Mouse (Mus musculus) activated CD4-positive, CD25-positive, alpha-beta regulatory T cell, adult 4 months (primary cell): ENCODE results near the gene Med13l. TPM values are rescaled to one million over a fixed set of nuclear protein-coding genes. Genes with fewer than 3 reads are reported as not detected.
"Not testable (repeated sequence)": the region's sequence is repeated elsewhere in the genome, so short reads cannot be mapped to it uniquely, and the experiment has no call there.

Experiments
- ATAC-seq: one replicate; pipeline ENCODE4 v1.8.0; 2017
- polyA plus RNA-seq, 2 experiments: library from polyadenylated mRNA; unstranded; fragments of 100-300 nt; shearing (Covaris generic); gene quantifications; one replicate each; pipeline ENCODE4 v1.2.1; 2017

Gene Med13l
- polyA plus RNA-seq, 2 experiments from 2014 or later, result 14.6 to 17.4 TPM

DNA sequence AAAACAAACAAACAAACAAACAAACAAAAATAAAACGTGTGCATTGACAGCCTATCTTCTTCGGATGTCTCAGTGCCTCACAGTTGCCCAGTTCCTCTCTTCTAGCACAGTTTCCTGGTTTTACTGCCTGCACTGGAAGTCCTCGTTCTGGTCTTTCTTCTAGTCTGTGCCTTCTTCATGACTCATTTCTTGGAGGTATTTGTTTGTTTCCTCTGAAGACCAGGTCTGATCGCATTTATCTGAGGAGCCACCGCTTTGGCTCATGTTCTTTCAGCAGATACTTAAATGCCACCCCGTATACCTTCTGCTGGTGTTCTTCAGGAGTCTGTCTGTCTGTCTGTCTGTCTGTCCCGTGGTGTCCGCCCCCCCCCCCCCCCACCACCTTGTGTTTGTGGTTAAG is 72.6 kb downstream of the Med13l start:
- no peak for ATAC-seq

DNA sequence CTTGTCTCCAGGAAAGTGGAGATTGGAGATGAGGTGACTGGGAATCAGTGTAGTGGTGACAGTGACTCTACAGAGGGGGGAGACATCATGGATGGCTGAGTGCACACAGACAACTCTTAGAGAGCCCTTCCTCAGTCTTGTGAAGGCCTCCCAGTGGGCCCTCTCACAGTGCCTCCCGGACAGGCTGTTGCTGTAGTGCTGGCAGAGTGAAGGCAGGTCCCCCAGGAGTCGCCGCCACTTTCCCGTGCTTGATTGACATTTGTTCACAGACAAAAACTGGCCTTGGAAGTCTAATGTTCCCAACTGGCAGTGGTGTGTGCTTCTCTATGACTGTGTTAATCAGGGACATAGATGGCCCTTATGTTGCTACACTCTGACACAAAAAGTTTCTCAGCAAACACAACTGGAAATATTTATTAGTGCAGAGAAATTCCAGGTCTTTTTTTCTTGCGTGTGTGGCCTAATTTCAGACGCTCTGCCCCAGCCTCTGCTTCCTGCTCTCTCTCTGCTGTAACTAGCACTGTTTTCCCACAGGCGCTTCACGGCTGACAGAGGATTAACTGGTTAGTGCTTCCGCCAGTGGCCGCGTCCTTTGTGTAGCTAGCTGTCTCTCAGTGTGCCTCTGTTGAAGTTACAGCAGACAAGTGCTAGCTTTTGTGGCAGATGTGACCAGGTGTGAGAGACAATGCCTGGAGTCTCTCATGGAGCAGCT is 75.2 kb downstream of the Med13l start:
- no peak for ATAC-seq

- ATAC-seq, result no peak
These were observed 76.2 kb downstream of the Med13l start for GRCm38 (mm10) chr5:118636399-118637369.

DNA sequence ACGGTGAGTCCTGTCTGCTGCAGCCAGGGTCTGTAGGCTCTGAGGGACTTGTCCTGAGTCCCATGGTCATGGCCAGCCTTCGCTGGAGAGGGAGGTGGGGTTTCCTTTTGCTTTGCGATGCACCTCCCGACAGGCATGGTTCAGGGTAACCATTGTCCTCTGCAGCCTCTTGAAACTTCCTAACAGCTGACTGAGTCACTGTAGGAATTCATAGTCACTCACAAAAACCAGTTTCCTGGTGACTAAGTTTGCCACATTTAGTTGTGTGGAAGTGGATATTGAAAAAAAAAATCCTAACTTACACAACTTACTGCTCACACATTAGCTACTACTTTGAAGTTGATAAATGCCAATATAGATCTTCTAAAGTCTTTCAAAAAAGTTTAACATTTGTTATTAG is 77.5 kb downstream of the Med13l start:
- no peak for ATAC-seq

- no peak for ATAC-seq
These were observed 78.1 kb downstream of the Med13l start for GRCm38 (mm10) chr5:118638534-118639109.

- no peak for ATAC-seq
These were observed 78.7 kb downstream of the Med13l start for GRCm38 (mm10) chr5:118639117-118639707.

GRCm38 (mm10) chr5:118644041-118644440 is 83.6 kb downstream of the Med13l start:
- ATAC-seq, result no peak

- ATAC-seq, result no peak
These were observed 84.0 kb downstream of the Med13l start for GRCm38 (mm10) chr5:118644511-118644910.

DNA sequence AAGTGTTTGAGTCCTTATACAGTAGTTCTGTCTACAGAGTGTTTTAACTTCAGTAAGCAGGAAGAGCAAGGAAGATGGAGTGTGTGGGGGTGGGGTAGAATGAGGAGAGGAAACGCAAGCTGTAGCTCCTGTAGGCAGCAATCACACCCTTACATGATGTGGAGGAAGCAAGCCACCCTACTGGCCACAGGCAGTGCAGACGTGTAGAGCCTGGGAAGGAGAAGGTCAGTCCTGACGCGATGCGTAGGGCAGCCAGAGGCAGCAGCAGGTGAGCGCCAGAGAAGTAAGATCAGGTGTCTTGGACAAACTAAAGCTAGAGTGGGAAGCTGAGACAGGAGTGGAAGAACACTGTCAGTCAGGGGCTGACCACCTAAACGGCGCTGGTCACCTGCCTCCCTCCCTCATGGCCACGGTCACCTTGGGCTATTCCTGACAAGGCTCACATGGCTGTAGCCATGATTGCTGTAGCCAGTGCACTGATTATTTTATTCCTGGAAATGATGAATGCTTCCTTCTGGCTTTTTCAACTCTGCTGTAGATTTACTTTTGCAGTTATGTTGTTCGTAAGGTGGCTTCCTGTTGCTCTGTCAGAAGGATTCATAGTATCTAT is 84.8 kb downstream of the Med13l start:
- peak; percentile 36 for ATAC-seq

GRCm38 (mm10) chr5:118646897-118647296 is 86.4 kb downstream of the Med13l start:
- ATAC-seq, result no peak

DNA sequence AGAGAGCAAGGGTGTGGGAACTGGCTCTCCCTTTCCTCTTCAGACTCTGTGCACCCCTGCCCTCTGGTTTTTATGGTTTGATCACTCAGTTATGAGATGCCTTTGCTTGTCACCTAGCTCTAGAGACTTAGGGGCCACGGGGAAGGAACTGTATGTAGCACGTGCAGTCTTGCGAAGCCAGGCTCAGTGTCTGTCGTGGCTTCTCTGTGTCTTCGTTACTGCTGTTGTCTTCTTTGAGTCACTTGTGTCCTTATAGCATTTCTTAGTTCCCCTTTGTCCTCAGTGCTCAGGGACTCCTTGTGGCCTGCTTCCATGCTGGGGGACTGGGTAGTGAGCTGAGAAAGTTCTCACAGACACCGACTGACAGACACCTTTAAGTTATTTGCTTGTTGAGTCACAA is 86.9 kb downstream of the Med13l start:
- ATAC-seq, result no peak

GRCm38 (mm10) chr5:118649215-118650006 is 88.9 kb downstream of the Med13l start:
- no peak for ATAC-seq

- no peak for ATAC-seq
These were observed 89.6 kb downstream of the Med13l start for GRCm38 (mm10) chr5:118650007-118650548.

DNA sequence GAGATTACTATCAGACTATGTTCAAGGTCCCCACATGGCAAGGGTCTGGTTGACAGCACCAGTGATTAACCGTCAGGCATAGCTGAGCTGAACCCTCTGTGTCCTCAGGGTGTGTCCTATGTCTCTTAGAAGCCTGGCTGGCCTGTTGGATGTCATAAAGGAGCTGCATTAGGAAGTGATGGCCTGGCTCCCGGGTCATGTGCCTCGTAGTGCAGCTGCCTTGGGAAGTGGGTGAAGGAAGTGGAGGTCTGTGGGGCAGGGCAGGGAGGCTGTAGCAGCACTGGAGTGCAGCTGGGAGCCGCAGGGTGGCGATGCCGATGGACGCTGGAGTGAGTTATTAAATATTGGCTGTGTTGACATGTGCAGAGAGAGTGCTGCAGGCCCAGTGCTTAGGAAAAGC is 90.3 kb downstream of the Med13l start:
- ATAC-seq, result no peak

DNA sequence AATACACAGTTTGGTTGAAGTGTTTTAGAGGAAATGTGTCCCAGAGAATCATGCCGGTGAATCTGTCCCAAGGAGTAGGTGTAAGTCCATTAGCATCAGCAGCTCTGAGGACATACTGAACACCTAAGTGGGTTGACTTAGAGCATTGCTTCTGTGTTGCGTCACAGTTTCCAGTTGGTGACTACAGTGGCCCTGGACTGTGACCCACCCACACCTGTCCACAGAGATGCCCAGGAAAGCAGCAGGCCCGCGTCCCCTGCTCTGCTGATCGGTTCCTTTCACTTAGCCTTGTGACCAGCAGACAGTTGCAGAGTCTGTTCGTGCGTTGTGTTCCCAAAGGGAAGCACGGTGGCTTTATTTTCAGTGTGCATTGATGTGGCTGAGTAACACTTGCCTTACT is 92.1 kb downstream of the Med13l start:
- ATAC-seq, result no peak

DNA sequence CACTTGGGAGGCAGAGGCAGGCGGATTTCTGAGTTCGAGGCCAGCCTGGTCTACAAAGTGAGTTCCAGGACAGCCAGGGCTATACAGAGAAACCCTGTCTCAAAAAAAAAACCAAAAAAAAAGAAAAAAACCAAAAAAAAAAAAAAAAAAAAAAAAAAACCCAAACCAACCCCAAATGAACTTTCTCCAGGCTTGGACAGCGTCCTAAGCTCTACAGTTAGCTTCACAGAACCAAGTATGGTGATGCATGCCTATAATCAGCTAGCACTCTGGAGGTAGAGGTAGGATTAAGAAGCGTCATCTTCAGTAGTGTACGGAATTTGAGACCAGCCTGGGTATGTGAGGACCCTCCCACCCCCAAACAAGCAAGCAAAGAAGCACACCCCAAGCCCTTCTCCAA is 92.6 kb downstream of the Med13l start:
- ATAC-seq, result not testable (repeated sequence)

DNA sequence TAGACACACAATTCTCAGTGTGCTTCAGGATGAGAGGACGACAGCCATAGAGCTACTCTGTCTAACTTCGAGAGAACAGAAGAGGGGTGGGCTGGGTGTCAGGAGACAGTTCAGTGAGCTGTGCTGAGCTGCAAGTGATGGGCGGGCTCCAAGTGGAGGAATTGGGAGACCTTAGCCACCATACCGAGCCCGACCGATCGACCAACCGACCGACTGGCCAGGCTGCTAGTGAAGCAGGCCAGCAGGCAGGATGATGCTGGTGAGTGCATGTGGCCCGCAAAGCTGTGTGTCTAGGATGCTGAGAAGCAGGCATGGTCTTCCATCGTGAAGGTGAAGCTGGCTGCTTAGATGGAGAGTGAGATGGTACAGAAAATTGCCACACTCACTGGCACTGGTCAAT is 94.1 kb downstream of the Med13l start:
- no peak for ATAC-seq

- no peak for ATAC-seq
These were observed 94.5 kb downstream of the Med13l start for GRCm38 (mm10) chr5:118655025-118655424.

- no peak for ATAC-seq
These were observed 94.9 kb downstream of the Med13l start for GRCm38 (mm10) chr5:118655428-118655827.

DNA sequence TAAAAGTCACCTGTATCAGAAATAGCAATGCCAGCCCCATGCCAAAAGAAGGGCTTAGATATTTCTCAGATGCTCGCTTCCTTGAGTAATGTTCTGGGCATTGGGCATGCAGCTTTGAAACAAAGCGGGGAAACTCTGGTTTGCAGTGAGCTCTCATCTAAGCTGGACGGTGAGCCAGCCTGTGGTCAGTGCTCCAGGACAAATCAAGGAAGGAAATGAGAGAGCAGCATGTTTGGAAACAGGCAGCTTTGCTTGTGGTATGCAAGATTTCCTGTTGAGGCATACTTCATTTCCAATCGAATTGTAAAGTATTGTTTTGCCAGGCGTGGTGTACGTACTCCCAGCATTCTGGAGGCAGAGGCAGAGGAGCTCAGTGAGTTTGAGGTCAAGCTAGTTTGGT is 95.5 kb downstream of the Med13l start:
- ATAC-seq, result no peak

DNA sequence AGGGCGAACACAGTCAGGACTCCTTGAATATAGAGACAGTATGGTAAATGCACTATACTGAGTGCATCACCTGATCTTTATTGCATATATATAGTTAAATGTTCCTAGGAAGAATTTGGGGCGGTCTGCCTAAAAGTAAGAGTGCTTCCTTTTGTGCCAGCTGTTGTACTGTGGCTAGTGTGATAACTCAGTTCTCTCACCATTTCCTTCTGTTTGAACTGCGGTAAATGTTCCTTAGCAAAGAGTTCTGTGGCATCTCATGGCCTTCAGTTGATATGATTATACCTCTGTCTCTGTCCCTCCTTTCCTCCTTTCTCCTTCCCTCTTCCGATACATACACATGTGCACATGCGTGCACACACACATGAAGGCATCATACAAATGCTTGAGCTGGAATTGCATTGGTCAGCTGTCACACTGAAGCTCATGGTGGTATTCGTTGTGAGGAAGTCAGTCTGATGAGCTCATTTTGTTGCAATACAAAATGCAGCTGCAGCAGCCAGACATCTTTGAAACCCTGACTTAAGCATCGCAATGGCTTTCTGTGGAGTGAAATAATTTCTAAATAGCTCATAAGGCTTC is 97.9 kb downstream of the Med13l start:
- ATAC-seq, result no peak
